Mouse (Mus musculus): ENCODE data around the gene Itgax.

Itgax gene

GRCm38 (mm10) chr7:128164001-128164400 is 34.7 kb downstream of the Itgax start:
- no peak for DNase-seq

DNA sequence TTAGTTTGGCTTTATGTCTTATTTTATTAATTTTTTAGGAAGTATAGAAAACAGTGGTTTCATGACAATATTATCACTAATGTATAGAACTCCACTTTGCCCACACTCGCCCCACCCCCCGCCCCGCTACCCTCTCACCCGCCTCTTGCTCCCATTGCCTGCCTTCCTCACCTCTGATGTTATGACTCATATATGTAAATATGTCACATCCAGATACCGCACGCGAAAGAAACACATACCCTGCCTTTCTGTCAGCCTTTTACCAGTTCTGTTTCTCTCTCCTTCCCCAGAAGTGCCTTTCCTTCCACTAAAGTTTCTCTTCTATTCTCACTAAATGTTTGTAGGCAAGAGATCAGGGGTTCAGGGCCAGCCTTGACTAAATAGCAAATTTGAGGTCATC is 37.0 kb downstream of the Itgax start:
- DNase-seq: peak; percentile 22

DNA sequence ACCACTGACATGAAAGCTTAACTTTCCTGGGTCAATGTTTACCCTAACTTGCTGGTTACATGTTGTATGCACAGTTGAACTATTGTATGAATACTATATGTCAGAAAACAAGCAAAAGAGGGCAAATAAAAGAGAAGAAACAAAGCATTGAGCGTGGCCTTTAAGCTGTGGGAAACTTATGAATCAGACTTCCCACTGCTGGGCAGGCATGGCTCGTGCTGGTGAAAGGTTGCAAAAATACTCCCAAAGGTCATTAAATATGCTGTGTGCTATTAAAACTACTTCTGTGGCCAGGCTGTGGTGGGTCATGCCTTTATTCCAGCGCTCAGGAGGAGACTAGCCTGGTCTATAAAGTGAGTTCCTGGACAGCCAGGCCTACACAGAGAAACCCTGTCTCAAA is 40.6 kb downstream of the Itgax start:
- DNase-seq: peak; percentile 31

DNA sequence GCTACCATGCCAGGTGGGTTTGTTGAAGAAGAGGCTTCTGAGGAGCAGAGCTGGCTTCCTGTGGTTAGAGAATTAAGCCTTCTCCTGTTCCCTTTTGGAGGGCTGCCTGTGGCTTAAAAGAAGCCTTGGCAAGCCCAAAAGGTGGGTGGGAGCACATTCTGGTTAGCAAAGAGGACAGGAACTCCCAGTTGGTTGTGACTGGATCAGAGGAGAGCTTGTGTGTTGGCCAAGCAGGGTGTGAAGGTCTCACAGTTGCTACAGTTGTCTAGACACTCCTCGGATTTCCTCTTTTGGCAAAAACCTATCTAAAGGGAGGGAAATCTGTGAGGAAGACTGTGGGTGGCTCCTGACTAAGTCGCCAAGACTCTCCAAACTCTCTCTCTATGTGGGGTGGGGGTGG is 49.0 kb downstream of the Itgax start:
- peak; percentile 84 for DNase-seq

GRCm38 (mm10) chr7:128180126-128180525 is 50.8 kb downstream of the Itgax start:
- DNase-seq: peak; percentile 78

DNA sequence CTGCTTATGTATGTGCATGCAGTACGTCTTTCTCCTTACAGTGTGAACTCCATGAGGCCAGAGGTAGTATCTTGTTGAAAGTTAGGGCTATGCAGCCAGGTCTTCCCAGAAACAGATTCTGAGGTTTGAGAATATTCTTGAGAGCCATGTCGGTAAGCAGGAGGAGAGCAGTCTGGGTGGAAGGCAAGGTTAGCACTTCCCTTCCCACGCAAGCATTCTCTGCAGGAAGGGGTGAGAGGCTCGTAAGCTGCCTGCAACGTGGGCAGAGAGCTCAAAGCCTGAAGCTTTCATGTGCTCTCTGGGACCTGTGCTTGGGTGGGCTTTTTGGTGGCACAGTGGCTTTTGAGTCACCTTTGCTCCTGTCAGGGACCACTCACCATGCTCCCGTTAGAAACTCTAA is 51.2 kb downstream of the Itgax start:
- peak; percentile 49 for DNase-seq

GRCm38 (mm10) chr7:128181691-128182090 is 52.3 kb downstream of the Itgax start:
- peak; percentile 67 for DNase-seq
